Mouse (Mus musculus): ENCODE data around the gene Vav3. TPM values are rescaled to one million over a fixed set of nuclear protein-coding genes. Genes with fewer than 3 reads are reported as not detected.
A peak's percentile ranks its signal among the peaks of the same experiment; 100 is the strongest.
"Not testable (repeated sequence)": the region's sequence is repeated elsewhere in the genome, so short reads cannot be mapped to it uniquely, and the experiment has no call there.

Vav3 gene
- polyA plus RNA-seq, 1 experiment from 2014 or later, result 24.8 TPM

DNA sequence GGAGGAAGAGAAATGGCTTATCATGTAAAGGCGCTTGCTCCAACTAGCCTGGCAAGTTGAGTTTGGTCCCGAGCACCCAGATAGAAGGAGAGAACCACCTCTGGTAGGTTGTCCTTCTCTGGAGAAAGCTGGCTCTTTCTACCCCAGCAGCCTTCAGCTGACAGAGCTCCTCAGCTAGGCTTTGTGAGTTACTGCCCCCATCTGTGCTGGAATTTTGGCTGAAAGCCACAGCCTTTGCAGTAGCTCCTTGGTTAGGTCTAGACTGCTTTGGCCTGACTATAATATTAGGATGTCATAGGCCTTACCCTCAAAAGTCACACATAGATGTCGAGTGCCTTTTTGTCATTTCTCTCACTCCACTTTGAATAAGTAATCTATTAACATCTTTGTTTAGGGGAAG is 70.8 kb downstream of the Vav3 start:
- no peaks in the 10 kb centered on the region for H3K4me1 ChIP-seq (replicated peaks)
- no peaks in the 10 kb centered on the region for H3K27me3 ChIP-seq
- H3K9me3 ChIP-seq, result no peaks in the 10 kb centered on the region
- no peaks in the 10 kb centered on the region for H3K36me3 ChIP-seq
- H3K4me3 ChIP-seq, result no peak overlapping the region
- H3K27ac ChIP-seq, result no peak overlapping the region
- no peak overlapping the region for H3K9ac ChIP-seq
- 82% methylated on average over 3 of the region's 3 CpGs for WGBS
- no peak for ATAC-seq (ENCODE audit: low FRiP score)
- H3K4me2 ChIP-seq, result no peak overlapping the region

DNA sequence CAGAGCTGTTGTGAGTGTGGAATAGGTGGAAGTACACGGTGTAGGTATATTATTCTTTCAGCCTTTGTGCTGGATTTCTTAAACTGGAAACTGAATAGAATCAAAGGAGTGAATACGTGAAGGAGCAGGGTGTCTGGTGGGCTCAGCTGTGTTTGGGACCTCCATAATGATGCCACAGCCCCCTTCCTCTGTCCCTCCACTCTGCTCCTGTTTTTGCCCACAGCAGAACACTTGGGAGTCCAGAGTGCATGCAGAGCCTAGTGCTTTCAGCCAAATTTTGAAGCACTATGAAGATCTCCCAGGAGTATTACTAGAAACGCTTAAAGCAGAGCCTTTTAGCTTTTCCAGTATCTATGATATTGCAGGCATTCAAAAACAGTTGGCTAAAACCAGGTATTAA is 80.0 kb downstream of the Vav3 start:
- WGBS, result 39% methylated on average over 3 of the region's 3 CpGs
- no peak for ATAC-seq (ENCODE audit: low FRiP score)
- no peaks in the 10 kb centered on the region for H3K36me3 ChIP-seq
- peaks cover 18% of the 10 kb centered on the region for H3K4me1 ChIP-seq (replicated peaks)
- H3K27ac ChIP-seq, result no peak overlapping the region
- H3K4me3 ChIP-seq, result no peak overlapping the region
- H3K9ac ChIP-seq, result no peak overlapping the region
- H3K4me2 ChIP-seq, result no peak overlapping the region
- H3K9me3 ChIP-seq, result no peaks in the 10 kb centered on the region
- H3K27me3 ChIP-seq, result no peaks in the 10 kb centered on the region

DNA sequence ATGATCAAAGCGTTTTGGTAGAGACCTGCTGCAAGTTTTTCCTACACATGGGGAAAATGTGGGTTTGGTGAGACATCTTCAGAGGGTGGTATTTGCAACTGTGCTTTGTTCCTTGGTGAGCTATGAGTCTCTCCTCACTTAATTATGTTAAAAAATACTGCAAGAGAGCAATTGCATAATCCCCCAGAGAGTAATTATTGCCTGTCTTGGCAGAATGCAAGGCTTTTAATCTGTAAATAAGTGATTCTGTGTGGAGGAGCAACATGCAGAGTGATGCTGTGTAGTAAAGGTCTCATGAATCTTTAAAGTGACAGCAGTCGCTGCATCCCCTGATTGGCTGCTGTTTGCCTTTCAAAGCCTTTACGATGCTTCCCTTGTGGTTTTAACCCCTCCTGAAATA is 80.6 kb downstream of the Vav3 start:
- Histone ChIP-seq H3K36me3 (no peaks in the 10 kb centered on the region), H3K9ac (no peak overlapping the region), H3K4me2 (no peak overlapping the region), H3K4me3 (no peak overlapping the region), H3K27ac (no peak overlapping the region), H3K27me3 (no peaks in the 10 kb centered on the region), H3K4me1 (replicated peaks) (peaks cover 18% of the 10 kb centered on the region), H3K9me3 (no peaks in the 10 kb centered on the region)
- peak; percentile 72 for ATAC-seq (ENCODE audit: low FRiP score)
- WGBS, result 23% methylated on average over 3 of the region's 3 CpGs

GRCm38 (mm10) chr3:109423440-109424079 is 83.1 kb downstream of the Vav3 start:
- Histone ChIP-seq H3K4me3 (no peak overlapping the region), H3K9ac (no peak overlapping the region), H3K4me2 (no peak overlapping the region), H3K27me3 (no peaks in the 10 kb centered on the region), H3K4me1 (replicated peaks) (peaks cover 18% of the 10 kb centered on the region), H3K36me3 (no peaks in the 10 kb centered on the region), H3K27ac (no peak overlapping the region), H3K9me3 (no peaks in the 10 kb centered on the region)
- ATAC-seq (ENCODE audit: low FRiP score), result no peak
- 80% methylated on average over 5 of the region's 5 CpGs for WGBS

GRCm38 (mm10) chr3:109431285-109431684 is 90.8 kb downstream of the Vav3 start:
- Histone ChIP-seq H3K4me1 (replicated peaks) (no peaks in the 10 kb centered on the region), H3K4me2 (no peak overlapping the region), H3K9ac (no peak overlapping the region), H3K9me3 (no peaks in the 10 kb centered on the region), H3K36me3 (no peaks in the 10 kb centered on the region), H3K27me3 (no peaks in the 10 kb centered on the region), H3K4me3 (no peak overlapping the region), H3K27ac (no peak overlapping the region)
- ATAC-seq (ENCODE audit: low FRiP score), result no peak
- WGBS, result 66% methylated on average over 1 of the region's 1 CpGs

- H3K4me1 ChIP-seq (replicated peaks), result peaks cover 3% of the 10 kb centered on the region; the same call in 1 of the 2 replicates
- H3K9me3 ChIP-seq, result no peaks in the 10 kb centered on the region
- no peak for ATAC-seq (ENCODE audit: low FRiP score)
- WGBS, result 94% methylated on average over 2 of the region's 2 CpGs
- no peak overlapping the region for H3K4me3 ChIP-seq
- H3K4me2 ChIP-seq, result no peak overlapping the region
- no peak overlapping the region for H3K9ac ChIP-seq
- H3K36me3 ChIP-seq, result no peaks in the 10 kb centered on the region
- H3K27ac ChIP-seq, result no peak overlapping the region
- H3K27me3 ChIP-seq, result no peaks in the 10 kb centered on the region
These were observed 98.1 kb downstream of the Vav3 start for GRCm38 (mm10) chr3:109438552-109438951.

DNA sequence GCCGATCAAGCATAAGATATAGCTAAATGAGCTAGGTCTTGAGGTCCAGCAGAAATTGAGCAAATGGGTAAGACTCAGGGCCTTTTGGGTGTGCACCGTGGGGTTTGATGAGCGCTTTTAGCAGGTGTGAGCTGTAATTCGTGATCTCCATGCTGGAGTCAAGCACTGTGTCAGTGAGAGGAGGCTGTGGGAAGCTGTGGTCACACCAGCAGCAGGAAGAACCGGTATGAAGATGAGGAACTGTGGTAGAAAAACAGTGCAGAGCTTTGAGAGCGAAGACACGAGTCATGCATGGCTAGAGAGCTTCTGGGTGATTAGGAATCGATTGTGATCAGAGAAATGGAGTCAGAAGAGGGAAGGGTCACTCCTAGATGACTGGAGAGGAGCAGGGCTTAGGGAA is 98.8 kb downstream of the Vav3 start:
- Histone ChIP-seq H3K27me3 (no peaks in the 10 kb centered on the region), H3K4me1 (replicated peaks) (peaks cover 3% of the 10 kb centered on the region; the same call in 1 of the 2 replicates), H3K9me3 (no peaks in the 10 kb centered on the region), H3K27ac (no peak overlapping the region), H3K4me2 (no peak overlapping the region), H3K9ac (no peak overlapping the region), H3K4me3 (no peak overlapping the region), H3K36me3 (no peaks in the 10 kb centered on the region)
- WGBS, result 88% methylated on average over 8 of the region's 8 CpGs
- ATAC-seq (ENCODE audit: low FRiP score), result no peak

DNA sequence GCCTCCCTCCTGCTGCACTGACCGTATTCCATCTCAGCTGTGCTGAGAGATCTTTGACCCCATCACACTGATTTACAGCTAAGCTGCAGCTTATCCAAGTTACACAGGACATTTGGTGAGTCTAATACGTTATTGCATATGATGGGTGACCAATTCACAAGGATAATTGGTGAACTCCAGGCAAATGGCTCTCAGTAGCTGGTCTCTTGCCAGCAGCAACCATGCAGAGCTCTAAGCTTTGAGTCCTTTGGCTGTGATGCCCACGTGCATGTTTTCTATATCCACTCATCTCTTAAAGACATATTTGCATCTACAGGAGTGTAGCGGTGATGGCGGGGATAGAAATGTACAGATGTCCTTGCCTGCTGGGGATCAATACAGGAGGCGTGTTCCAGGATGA is 99.5 kb downstream of the Vav3 start:
- no peak overlapping the region for H3K27ac ChIP-seq
- no peaks in the 10 kb centered on the region for H3K27me3 ChIP-seq
- H3K9ac ChIP-seq, result no peak overlapping the region
- H3K4me1 ChIP-seq (replicated peaks), result peaks cover 3% of the 10 kb centered on the region; the same call in 1 of the 2 replicates
- H3K9me3 ChIP-seq, result no peaks in the 10 kb centered on the region
- H3K36me3 ChIP-seq, result no peaks in the 10 kb centered on the region
- H3K4me2 ChIP-seq, result no peak overlapping the region
- WGBS, result 76% methylated on average over 6 of the region's 6 CpGs
- no peak overlapping the region for H3K4me3 ChIP-seq
- ATAC-seq (ENCODE audit: low FRiP score), result no peak

- Histone ChIP-seq H3K36me3 (no peaks in the 10 kb centered on the region), H3K4me3 (no peak overlapping the region), H3K9me3 (no peaks in the 10 kb centered on the region), H3K27ac (no peak overlapping the region), H3K4me2 (no peak overlapping the region), H3K4me1 (replicated peaks) (peaks cover 3% of the 10 kb centered on the region; the same call in 1 of the 2 replicates), H3K27me3 (no peaks in the 10 kb centered on the region), H3K9ac (no peak overlapping the region)
- WGBS, result 79% methylated on average over 3 of the region's 3 CpGs
- ATAC-seq (ENCODE audit: low FRiP score), result no peak
These were observed 103.6 kb downstream of the Vav3 start for GRCm38 (mm10) chr3:109444077-109444476.

GRCm38 (mm10) chr3:109446903-109447302 is 106.5 kb downstream of the Vav3 start:
- no peak for ATAC-seq (ENCODE audit: low FRiP score)
- H3K4me3 ChIP-seq, result no peak overlapping the region
- no peaks in the 10 kb centered on the region for H3K36me3 ChIP-seq
- no peak overlapping the region for H3K4me2 ChIP-seq
- 67% methylated on average over 4 of the region's 4 CpGs for WGBS
- H3K9me3 ChIP-seq, result no peaks in the 10 kb centered on the region
- H3K27ac ChIP-seq, result no peak overlapping the region
- H3K9ac ChIP-seq, result no peak overlapping the region
- no peaks in the 10 kb centered on the region for H3K4me1 ChIP-seq (replicated peaks)
- no peaks in the 10 kb centered on the region for H3K27me3 ChIP-seq

DNA sequence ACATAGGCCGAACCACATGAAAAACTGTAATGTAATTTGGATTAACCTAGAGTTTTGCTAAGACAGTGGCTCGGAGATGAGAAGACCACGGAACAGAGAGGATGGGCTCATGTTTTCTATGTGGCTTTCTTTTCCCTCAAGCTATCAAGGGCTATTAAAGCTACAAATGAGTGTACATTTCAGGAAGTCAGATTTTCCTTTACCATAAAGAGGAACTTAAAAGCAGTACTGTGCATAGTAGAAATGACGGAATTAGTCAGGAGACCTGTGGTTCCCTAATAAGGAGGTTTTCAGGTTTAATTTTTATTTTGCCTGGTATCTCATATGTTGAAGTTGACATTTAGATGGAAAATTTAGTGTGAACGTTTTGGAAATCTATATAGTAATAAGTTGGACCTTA is 107.8 kb downstream of the Vav3 start:
- not testable (repeated sequence) for H3K9me3 ChIP-seq; H3K9ac ChIP-seq; H3K36me3 ChIP-seq; H3K27ac ChIP-seq; H3K4me1 ChIP-seq (replicated peaks); H3K27me3 ChIP-seq; H3K4me3 ChIP-seq; H3K4me2 ChIP-seq; ATAC-seq (ENCODE audit: low FRiP score)
- 88% methylated on average over 5 of the region's 5 CpGs for WGBS

DNA sequence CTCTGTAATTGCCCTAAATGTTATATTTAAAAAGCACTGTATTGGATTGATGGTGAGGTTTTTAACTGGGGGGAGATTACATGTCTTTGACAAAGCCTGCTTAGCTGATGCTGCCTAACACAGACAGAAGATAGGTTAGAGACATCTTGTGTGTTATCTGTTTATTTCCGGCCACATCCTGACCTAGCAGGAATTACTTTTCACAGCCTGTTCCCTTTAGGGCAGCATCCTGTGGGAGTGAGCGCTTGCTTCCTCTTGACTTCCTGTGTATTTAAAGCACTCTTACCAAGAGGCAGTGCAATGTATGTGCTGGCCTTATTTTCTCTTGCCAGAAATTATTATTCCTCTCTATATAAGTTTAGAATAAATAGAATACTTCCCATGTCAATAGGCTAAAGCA is 111.5 kb downstream of the Vav3 start:
- no peaks in the 10 kb centered on the region for H3K27me3 ChIP-seq
- WGBS, result 76% methylated on average over 2 of the region's 2 CpGs
- no peaks in the 10 kb centered on the region for H3K9me3 ChIP-seq
- H3K4me3 ChIP-seq, result no peak overlapping the region
- no peaks in the 10 kb centered on the region for H3K4me1 ChIP-seq (replicated peaks)
- no peak overlapping the region for H3K9ac ChIP-seq
- H3K27ac ChIP-seq, result no peak overlapping the region
- ATAC-seq (ENCODE audit: low FRiP score), result no peak
- no peak overlapping the region for H3K4me2 ChIP-seq
- H3K36me3 ChIP-seq, result no peaks in the 10 kb centered on the region

- WGBS, result 69% methylated on average over 1 of the region's 1 CpGs
- Histone ChIP-seq H3K9me3 (no peaks in the 10 kb centered on the region), H3K27me3 (no peaks in the 10 kb centered on the region), H3K4me3 (no peak overlapping the region), H3K4me2 (no peak overlapping the region), H3K27ac (no peak overlapping the region), H3K9ac (no peak overlapping the region), H3K4me1 (replicated peaks) (no peaks in the 10 kb centered on the region), H3K36me3 (no peaks in the 10 kb centered on the region)
- ATAC-seq (ENCODE audit: low FRiP score), result no peak
These were observed 114.2 kb downstream of the Vav3 start for GRCm38 (mm10) chr3:109454633-109455032.

All from hindbrain, embryonic 13.5 days (tissue).